Mouse (Mus musculus) midbrain, embryonic 12.5 days (tissue): ENCODE results near the gene Wnt6. TPM values are rescaled to one million over a fixed set of nuclear protein-coding genes. Genes with fewer than 3 reads are reported as not detected.

Experiments
- ATAC-seq: fragments of 200-750 bp; cut with Nextera tagmentation; 2 replicates; pipeline ENCODE4 v1.8.0; 2017; ENCODE audit warnings: low read depth, moderate TSS enrichment, moderate library complexity; ENCODE audit not compliant: low FRiP score
- H3K27ac ChIP-seq: fragments of 300-500 bp; sonication (generic); replicated peaks from 2 replicates; pipeline ENCODE4 v1.5.1; 2016; ENCODE audit warnings: mild to moderate bottlenecking
- H3K27me3 ChIP-seq: fragments of 300-500 bp; sonication (generic); 2 replicates; pipeline ENCODE4 v1.6.1; 2016; ENCODE audit warnings: mild to moderate bottlenecking
- H3K36me3 ChIP-seq: fragments of 300-500 bp; sonication (generic); 2 replicates; pipeline ENCODE4 v1.6.1; 2016
- H3K4me1 ChIP-seq: fragments of 300-500 bp; sonication (generic); 2 replicates; pipeline ENCODE4 v1.6.1; 2016
- H3K4me2 ChIP-seq: fragments of 300-500 bp; sonication (generic); replicated peaks from 2 replicates; pipeline ENCODE4 v1.6.1; 2016; ENCODE audit warnings: mild to moderate bottlenecking, moderate library complexity
- H3K4me3 ChIP-seq: fragments of 300-500 bp; sonication (generic); 2 replicates; pipeline ENCODE4 v1.5.1; 2016; ENCODE audit warnings: mild to moderate bottlenecking
- H3K9ac ChIP-seq: fragments of 300-500 bp; sonication (generic); replicated peaks from 2 replicates; pipeline ENCODE4 v1.6.1; 2016; ENCODE audit warnings: mild to moderate bottlenecking, moderate library complexity
- H3K9me3 ChIP-seq: fragments of 300-500 bp; sonication (generic); 2 replicates; pipeline ENCODE4 v1.6.1; 2016; ENCODE audit warnings: mild to moderate bottlenecking
- WGBS: fragments of 180-500 bp; shearing (Covaris S2); methylation state at CpG from one replicate; pipeline ENCODE4 v1.1.7; 2016; 5-methylcytosine and 5-hydroxymethylcytosine counted together
- polyA plus RNA-seq: library from polyadenylated mRNA; unstranded; fragments of >200 nt; fragmentation: Nextera tagmentation; extraction: Ambion mirVana; gene quantifications from 2 replicates; pipeline ENCODE4 v1.2.1, GENCODE M21; 2016

Gene Wnt6
- polyA plus RNA-seq, 1 experiment from 2014 or later: 7.9 TPM

DNA sequence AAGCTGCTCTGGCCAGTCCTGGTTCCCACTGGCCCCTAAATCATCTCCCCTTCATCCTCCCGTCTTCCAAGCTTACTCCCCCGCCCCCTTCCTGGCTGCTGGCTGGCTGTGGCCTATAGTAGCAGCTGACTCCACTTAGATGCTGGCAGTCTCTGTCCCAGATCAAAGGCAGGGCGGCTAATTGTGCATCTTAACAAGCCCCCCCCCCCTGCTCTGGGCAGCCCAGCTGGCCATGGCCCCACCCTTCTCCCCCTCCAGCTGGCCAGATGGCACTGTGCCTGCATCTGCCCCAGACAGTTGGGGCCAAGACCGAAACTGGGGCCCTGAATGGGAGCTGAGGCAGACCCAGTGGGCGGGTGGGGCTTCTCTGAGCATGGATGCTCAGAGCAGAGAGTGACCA lies 25.8 kb downstream of the Wnt6 start:
- Histone ChIP-seq H3K27ac (peak overlapping the region; percentile 46), H3K4me2 (no peak overlapping the region)

GRCm38 (mm10) chr1:74800424-74800888 lies 28.8 kb downstream of the Wnt6 start:
- Histone ChIP-seq H3K27ac (no peak overlapping the region), H3K27me3 (peaks cover 97% of the 10 kb centered on the region), H3K9me3 (no peaks in the 10 kb centered on the region), H3K4me2 (peak overlapping the region; percentile 39), H3K36me3 (no peaks in the 10 kb centered on the region), H3K4me3 (peak overlapping the region; percentile 13), H3K9ac (0 out of 2 replicates have a peak overlapping the region, but pooled peaks have one; percentile 20), H3K4me1 (peaks cover 44% of the 10 kb centered on the region)
- no peak for ATAC-seq
- WGBS: under 1% methylated on average over 29 of the region's 29 CpGs

More for the DNA sequence above, 25.8 kb downstream of the Wnt6 start:
- no peaks in the 10 kb centered on the region for H3K36me3 ChIP-seq
- ATAC-seq: peak; percentile 77
- H3K4me1 ChIP-seq: peaks cover 47% of the 10 kb centered on the region
- peaks cover 97% of the 10 kb centered on the region for H3K27me3 ChIP-seq
- H3K9me3 ChIP-seq: no peaks in the 10 kb centered on the region
- no peak overlapping the region for H3K4me3 ChIP-seq
- WGBS: 2% methylated on average over 5 of the region's 5 CpGs
- H3K9ac ChIP-seq: 0 out of 2 replicates have a peak overlapping the region, but pooled peaks have one; percentile 6

- Histone ChIP-seq H3K27me3 (peaks cover 98% of the 10 kb centered on the region), H3K27ac (no peak overlapping the region), H3K4me1 (peaks cover 47% of the 10 kb centered on the region), H3K4me3 (no peak overlapping the region), H3K36me3 (no peaks in the 10 kb centered on the region), H3K9ac (no peak overlapping the region), H3K9me3 (no peaks in the 10 kb centered on the region), H3K4me2 (no peak overlapping the region)
- ATAC-seq: no peak
- 13% methylated on average over 6 of the region's 6 CpGs for WGBS
Measured at GRCm38 (mm10) chr1:74801631-74802140, 30.0 kb downstream of the Wnt6 start.

DNA sequence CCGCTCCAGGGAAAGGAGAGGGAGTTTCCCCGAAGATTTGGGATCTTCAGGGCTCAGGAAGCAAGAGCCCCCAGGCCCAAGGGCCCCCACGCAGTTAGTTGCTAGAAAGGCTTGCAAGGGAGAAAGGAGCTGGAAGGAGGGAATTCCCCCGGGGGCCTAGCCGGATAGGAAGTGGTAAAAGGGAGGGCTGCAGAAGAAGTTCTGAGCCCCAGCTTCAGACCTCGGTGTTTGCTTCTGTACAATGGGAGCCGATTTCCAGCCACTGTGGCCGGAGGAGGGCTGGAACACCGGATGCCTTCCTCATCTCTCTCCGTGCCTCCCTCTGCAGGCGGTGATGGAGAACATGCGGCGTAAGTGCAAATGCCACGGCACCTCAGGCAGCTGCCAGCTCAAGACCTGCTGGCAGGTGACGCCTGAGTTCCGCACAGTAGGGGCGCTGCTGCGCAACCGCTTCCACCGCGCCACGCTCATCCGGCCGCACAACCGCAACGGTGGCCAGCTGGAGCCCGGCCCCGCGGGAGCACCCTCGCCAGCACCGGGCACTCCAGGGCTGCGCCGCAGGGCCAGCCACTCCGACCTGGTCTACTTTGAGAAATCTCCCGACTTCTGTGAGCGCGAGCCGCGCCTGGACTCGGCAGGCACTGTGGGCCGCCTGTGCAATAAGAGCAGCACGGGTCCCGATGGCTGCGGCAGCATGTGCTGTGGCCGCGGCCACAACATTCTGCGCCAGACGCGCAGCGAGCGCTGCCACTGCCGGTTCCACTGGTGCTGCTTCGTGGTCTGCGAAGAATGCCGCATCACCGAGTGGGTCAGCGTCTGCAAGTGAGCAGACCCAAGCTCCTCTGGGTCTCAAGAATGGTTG lies 31.3 kb downstream of the Wnt6 start:
- ATAC-seq: peak; percentile 42
- Histone ChIP-seq H3K4me2 (peak overlapping the region; percentile 89), H3K27me3 (peaks cover 99% of the 10 kb centered on the region), H3K9ac (peak overlapping the region; percentile 47), H3K4me1 (peaks cover 48% of the 10 kb centered on the region), H3K36me3 (no peaks in the 10 kb centered on the region), H3K4me3 (peak overlapping the region; percentile 49), H3K27ac (no peak overlapping the region), H3K9me3 (no peaks in the 10 kb centered on the region)
- WGBS: under 1% methylated on average over 57 of the region's 57 CpGs

GRCm38 (mm10) chr1:74804211-74804870 lies 32.6 kb downstream of the Wnt6 start:
- H3K27ac ChIP-seq: no peak overlapping the region
- H3K36me3 ChIP-seq: no peaks in the 10 kb centered on the region
- no peak for ATAC-seq
- no peaks in the 10 kb centered on the region for H3K9me3 ChIP-seq
- no peak overlapping the region for H3K4me2 ChIP-seq
- H3K9ac ChIP-seq: no peak overlapping the region
- 5% methylated on average over 10 of the region's 10 CpGs for WGBS
- H3K27me3 ChIP-seq: peaks cover 98% of the 10 kb centered on the region
- no peak overlapping the region for H3K4me3 ChIP-seq
- peaks cover 48% of the 10 kb centered on the region for H3K4me1 ChIP-seq

DNA sequence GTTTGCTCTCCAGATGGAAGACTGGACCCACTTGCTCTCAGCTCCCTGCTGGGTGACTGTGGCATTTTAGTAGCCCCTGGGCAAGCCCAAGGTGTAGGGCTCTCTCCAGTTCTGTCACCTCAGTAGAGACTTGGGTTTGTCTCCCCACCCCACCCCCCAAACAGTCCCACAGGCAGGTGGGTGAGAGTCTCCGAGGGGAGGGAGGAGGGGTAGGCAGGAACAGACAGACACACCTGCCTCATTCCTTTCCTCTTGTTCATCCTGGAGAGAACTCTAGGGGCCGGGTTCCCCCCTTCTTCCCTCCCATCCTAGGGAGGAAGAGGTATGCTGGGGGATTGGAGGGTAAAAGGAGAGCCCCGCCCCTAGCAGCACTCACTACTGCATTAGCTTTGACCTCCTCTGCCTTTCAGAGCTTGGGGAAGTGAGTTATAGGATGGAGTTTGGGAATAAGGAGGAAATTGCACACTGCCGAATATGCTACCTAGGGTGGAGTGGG lies 33.7 kb downstream of the Wnt6 start:
- H3K4me1 ChIP-seq: peaks cover 47% of the 10 kb centered on the region
- WGBS: 23% methylated on average over 4 of the region's 4 CpGs
- ATAC-seq: no peak

GRCm38 (mm10) chr1:74805843-74806242 lies 34.2 kb downstream of the Wnt6 start:
- H3K4me2 ChIP-seq: peak overlapping the region; percentile 64
- peaks cover 43% of the 10 kb centered on the region for H3K4me1 ChIP-seq
- H3K27ac ChIP-seq: no peak overlapping the region
- H3K9me3 ChIP-seq: no peaks in the 10 kb centered on the region
- ATAC-seq: no peak
- WGBS: 10% methylated on average over 5 of the region's 5 CpGs
- no peak overlapping the region for H3K9ac ChIP-seq
- H3K4me3 ChIP-seq: no peak overlapping the region
- no peaks in the 10 kb centered on the region for H3K36me3 ChIP-seq
- peaks cover 89% of the 10 kb centered on the region for H3K27me3 ChIP-seq

More for the DNA sequence above, 33.7 kb downstream of the Wnt6 start:
- Histone ChIP-seq H3K9ac (no peak overlapping the region), H3K4me3 (no peak overlapping the region), H3K9me3 (no peaks in the 10 kb centered on the region), H3K27me3 (peaks cover 94% of the 10 kb centered on the region), H3K36me3 (no peaks in the 10 kb centered on the region), H3K27ac (no peak overlapping the region), H3K4me2 (no peak overlapping the region)

- H3K27me3 ChIP-seq: peaks cover 83% of the 10 kb centered on the region
- no peaks in the 10 kb centered on the region for H3K36me3 ChIP-seq
- peak overlapping the region; percentile 63 for H3K27ac ChIP-seq
- H3K9ac ChIP-seq: peak overlapping the region; percentile 31; the same call in 1 of the 2 replicates
- peak overlapping the region; percentile 34 for H3K4me3 ChIP-seq
- H3K4me2 ChIP-seq: peak overlapping the region; percentile 64
- WGBS: under 1% methylated on average over 38 of the region's 38 CpGs
- H3K9me3 ChIP-seq: no peaks in the 10 kb centered on the region
- ATAC-seq: peak; percentile 39
- peaks cover 40% of the 10 kb centered on the region for H3K4me1 ChIP-seq
Measured at GRCm38 (mm10) chr1:74806360-74807311, 34.9 kb downstream of the Wnt6 start.

DNA sequence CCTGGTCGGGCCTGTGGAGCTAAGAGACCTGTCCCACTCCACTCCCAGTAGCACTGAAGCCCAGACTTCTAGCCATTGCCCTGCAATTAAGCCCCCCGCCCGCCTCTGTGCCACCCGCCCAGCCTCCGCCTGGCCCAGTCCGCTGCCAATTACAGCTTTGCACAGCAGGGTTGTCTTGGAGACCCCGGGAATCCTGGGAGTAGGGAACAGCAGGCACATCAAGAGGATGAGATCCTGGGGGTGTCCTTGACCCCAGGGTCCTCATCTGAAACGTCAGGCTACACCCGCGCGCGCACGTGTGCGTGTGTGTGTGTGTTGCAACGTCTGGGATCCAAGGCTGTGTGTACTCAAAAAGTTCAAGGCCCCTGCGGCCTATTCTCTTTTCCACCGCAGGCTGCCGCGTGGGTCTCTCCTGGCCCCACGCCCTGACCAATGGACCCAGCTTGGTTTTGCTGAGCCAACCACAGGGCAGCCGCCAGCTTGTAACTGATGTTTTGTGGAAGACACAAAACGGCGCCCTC lies 35.9 kb downstream of the Wnt6 start:
- Histone ChIP-seq H3K4me1 (peaks cover 40% of the 10 kb centered on the region), H3K9ac (no peak overlapping the region), H3K9me3 (no peaks in the 10 kb centered on the region), H3K4me2 (peak overlapping the region; percentile 64), H3K27me3 (peaks cover 73% of the 10 kb centered on the region), H3K27ac (peak overlapping the region; percentile 63), H3K4me3 (peak overlapping the region; percentile 34), H3K36me3 (no peaks in the 10 kb centered on the region)
- 3% methylated on average over 23 of the region's 23 CpGs for WGBS
- peak; percentile 17 for ATAC-seq

DNA sequence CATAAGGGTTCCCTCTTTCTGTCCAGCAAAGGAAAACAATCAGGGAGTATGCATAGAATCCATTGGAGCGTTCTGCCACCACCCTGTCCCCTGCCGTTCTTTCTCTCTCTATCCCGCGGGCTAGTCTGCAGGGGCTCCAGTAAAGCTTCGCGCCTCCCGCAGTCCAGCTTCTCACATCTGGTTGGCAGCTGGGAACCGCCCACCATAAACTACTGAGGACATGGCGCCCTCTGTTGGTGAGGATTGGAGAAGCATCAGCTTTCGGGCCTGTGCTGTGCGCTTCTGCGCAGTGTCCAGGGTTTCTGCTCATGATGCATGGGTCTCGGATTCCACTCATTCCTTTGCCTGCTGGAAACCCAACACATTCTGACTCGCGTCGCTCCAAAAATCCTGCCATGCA lies 36.4 kb downstream of the Wnt6 start:
- Histone ChIP-seq H3K9ac (no peak overlapping the region), H3K4me1 (peaks cover 36% of the 10 kb centered on the region), H3K27me3 (peaks cover 71% of the 10 kb centered on the region), H3K36me3 (no peaks in the 10 kb centered on the region), H3K4me3 (peak overlapping the region; percentile 34), H3K9me3 (no peaks in the 10 kb centered on the region), H3K27ac (no peak overlapping the region), H3K4me2 (peak overlapping the region; percentile 64)
- ATAC-seq: peak; percentile 53
- WGBS: under 1% methylated on average over 16 of the region's 16 CpGs

GRCm38 (mm10) chr1:74809007-74809406 lies 37.3 kb downstream of the Wnt6 start:
- Histone ChIP-seq H3K27ac (no peak overlapping the region), H3K4me1 (peaks cover 26% of the 10 kb centered on the region), H3K36me3 (no peaks in the 10 kb centered on the region), H3K4me2 (no peak overlapping the region), H3K4me3 (no peak overlapping the region), H3K9me3 (no peaks in the 10 kb centered on the region), H3K9ac (no peak overlapping the region), H3K27me3 (peaks cover 69% of the 10 kb centered on the region)
- ATAC-seq: no peak
- 62% methylated on average over 10 of the region's 10 CpGs for WGBS
